Mouse (Mus musculus) heart, adult 10 weeks (tissue): ENCODE data around the gene Igf2r. TPM values are rescaled to one million over a fixed set of nuclear protein-coding genes. Genes with fewer than 3 reads are reported as not detected.

Experiments used
- polyA plus RNA-seq: library from polyadenylated mRNA; stranded (reverse); fragments of 350-450 nt; fragmentation: Illumina TruSeq; extraction: RNeasy Lipid Tissue Mini Kit (QIAGEN cat#74804); gene quantifications from one replicate; pipeline ENCODE4 v1.2.3, GENCODE M21; 2014; ENCODE audit warnings: low read depth, low replicate concordance

Gene Igf2r
- polyA plus RNA-seq: 54.0 TPM

DNA sequence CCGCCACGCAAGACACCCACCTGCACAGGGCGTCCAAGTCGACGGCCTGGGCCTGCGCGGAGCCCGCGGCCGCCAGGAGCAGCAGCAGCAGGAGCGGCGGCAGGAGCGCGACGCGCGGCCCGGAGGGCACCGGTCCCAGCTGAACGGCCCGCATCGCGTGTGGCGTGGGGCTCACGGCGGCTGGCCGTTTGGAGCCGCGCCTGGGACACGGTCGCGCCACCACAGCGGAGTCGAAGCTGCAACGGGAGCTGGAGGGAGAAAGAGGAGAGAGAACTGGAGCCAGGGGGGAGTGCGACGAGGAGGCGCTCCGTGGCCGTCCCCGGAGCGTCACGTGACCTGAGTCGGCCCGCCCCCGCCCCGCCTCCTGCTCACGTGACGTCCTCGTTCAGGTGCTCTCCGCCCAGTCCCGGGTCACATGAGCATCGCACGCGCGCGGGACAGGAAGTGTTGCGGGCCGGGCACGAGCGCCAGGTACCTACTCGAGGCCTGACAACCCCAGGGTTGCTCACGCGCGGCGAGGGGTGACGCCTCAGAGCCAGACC is at the start of gene Igf2r:
Gene Igf2r (minus strand): TSS at position 285 of the 542 bp plus-strand sequence.

DNA sequence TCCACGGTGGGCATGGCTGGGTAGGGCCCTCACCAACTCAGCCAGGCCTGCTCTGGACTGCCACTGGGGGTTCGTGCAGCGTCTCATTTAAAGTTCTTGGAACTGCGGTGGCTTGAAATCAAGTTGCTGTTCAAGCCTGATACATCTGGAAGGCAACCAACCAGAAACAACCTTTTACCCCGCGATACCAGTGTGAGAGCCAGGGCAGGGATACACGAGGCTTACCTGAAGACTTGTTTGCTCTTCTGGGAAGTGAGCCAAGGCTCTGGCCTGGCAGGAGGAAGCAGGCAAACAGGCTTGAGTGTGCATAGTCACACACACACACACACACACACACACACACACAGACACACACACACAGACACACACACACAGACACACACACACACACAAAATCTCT is 93.8 kb downstream of the Igf2r start, which contains the start of gene Slc22a1:
Gene Slc22a1 (minus strand): TSS at position 184 of the 400 bp plus-strand sequence.

Other genes with a start within 250 kb of the Igf2r start
- not detected for gene Slc22a2, start 185.5 kb downstream of the Igf2r start, polyA plus RNA-seq
- 9.8 TPM for gene Slc22a1, start 93.8 kb downstream of the Igf2r start, polyA plus RNA-seq
- 1.4 TPM for gene Mas1, start 98.5 kb upstream of the Igf2r start, polyA plus RNA-seq
- gene Mrgprh, start 106.4 kb upstream of the Igf2r start, polyA plus RNA-seq: 7.3 TPM
- 1.6 TPM for gene Pnldc1, start 140.6 kb upstream of the Igf2r start, polyA plus RNA-seq
- gene Tcp1, start 146.0 kb upstream of the Igf2r start, polyA plus RNA-seq: 166 TPM
- 171 TPM for gene Mrpl18, start 146.7 kb upstream of the Igf2r start, polyA plus RNA-seq
- gene Acat3, start 170.9 kb upstream of the Igf2r start, polyA plus RNA-seq: 0.52 TPM
- 6.1 TPM for gene Acat2, start 191.1 kb upstream of the Igf2r start, polyA plus RNA-seq
- 43.6 TPM for gene Wtap, start 224.5 kb upstream of the Igf2r start, polyA plus RNA-seq
- 703 TPM for gene Sod2, start 237.2 kb upstream of the Igf2r start, polyA plus RNA-seq